Mouse (Mus musculus): ENCODE results near the gene Gm9745. TPM values are rescaled to one million over a fixed set of nuclear protein-coding genes. Genes with fewer than 3 reads are reported as not detected.
"Not testable (repeated sequence)": the region's sequence is repeated elsewhere in the genome, so short reads cannot be mapped to it uniquely, and the experiment has no call there.

Gm9745 gene
- polyA plus RNA-seq, 1 experiment, result not detected

DNA sequence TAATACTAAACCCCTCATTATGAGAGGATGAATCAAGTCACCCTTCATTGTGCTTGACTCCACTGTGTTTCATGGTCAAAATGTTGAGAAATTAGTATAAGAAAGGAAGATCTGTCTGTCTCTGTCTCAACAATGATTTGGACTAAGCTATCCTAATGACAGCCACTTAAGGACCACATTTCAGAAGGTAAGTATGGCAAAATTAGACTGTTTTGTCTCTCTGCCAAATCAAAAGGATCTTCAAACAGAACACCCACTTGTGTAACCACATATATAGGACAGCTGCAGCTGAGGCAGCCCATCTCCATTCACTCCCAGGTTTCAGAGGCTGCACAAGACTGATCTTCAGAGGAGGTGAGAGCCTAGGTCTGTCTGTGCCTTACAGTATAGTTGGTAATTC is 4.5 kb upstream of the Gm9745 start, which contains the start of gene Idi2:
TSS of gene Idi2 (plus strand) at position 301 of the 400 bp plus-strand sequence.
- not testable (repeated sequence) for H3K27ac ChIP-seq (replicated peaks; ENCODE audit: low read depth, low read length); H3K4me3 ChIP-seq (ENCODE audit: insufficient read depth, low read depth, low read length)

GRCm38 (mm10) chr13:8943828-8944227 is 4.2 kb downstream of the Gm9745 start:
- H3K4me1 ChIP-seq (ENCODE audit: control insufficient read depth, insufficient read depth, insufficient read length, low read length); H3K4me3 ChIP-seq (ENCODE audit: insufficient read depth, low read depth, low read length); H3K27ac ChIP-seq (replicated peaks; ENCODE audit: low read depth, low read length): not testable (repeated sequence)

More for the DNA sequence above, 4.5 kb upstream of the Gm9745 start, which contains the start of gene Idi2:
- not testable (repeated sequence) for H3K4me1 ChIP-seq (ENCODE audit: control insufficient read depth, insufficient read depth, insufficient read length, low read length)

GRCm38 (mm10) chr13:8941701-8942100 is 6.3 kb downstream of the Gm9745 start:
- not testable (repeated sequence) for H3K27ac ChIP-seq (replicated peaks; ENCODE audit: low read depth, low read length); H3K4me3 ChIP-seq (ENCODE audit: insufficient read depth, low read depth, low read length); H3K4me1 ChIP-seq (ENCODE audit: control insufficient read depth, insufficient read depth, insufficient read length, low read length)

DNA sequence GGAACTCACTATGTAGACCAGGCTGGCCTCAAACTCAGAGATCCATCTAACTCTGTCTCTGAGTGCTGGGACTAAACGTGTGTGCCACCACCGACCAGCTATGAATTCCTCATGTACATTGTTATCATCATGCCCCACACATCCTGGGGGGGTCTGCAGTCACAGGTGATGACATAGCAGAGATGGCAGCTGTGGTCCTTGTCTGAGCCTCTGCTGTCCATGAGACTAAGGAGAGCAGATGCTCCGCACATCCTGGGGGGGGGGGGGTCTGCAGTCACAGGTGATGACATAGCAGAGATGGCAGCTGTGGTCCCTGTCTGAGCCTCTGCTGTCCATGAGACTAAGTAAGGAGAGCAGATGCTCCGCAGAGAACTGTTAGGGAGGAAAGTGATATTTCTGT is 6.9 kb downstream of the Gm9745 start:
- H3K4me1 ChIP-seq (ENCODE audit: control insufficient read depth, insufficient read depth, insufficient read length, low read length); H3K4me3 ChIP-seq (ENCODE audit: insufficient read depth, low read depth, low read length); H3K27ac ChIP-seq (replicated peaks; ENCODE audit: low read depth, low read length): not testable (repeated sequence)

DNA sequence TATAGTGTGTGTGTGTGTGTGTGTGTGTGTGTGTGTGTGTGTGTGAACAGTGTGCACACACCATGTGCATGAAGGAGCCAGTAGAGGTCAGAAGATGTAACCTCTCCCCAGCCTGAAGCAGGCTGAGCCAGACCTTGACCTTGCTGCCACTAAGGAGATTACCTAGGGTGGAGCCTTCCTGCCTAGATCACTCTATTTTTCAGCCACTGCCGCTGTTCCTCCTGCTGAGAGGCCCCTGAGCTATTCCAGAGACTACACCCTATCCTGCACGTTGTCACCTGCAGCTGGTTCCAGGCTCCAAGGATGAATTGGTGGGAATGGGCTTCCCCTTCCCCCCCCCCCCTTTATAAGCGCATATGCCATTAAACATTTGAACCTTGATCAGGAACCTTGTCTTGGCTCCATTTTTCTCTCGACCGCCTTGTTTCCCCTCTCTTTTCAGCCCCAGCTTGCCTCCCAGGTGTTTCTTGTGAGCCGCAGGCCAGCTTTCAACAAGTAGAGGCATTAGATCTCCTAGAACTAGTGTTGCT is 10.4 kb downstream of the Gm9745 start:
- not testable (repeated sequence) for H3K27ac ChIP-seq (replicated peaks; ENCODE audit: low read depth, low read length)

DNA sequence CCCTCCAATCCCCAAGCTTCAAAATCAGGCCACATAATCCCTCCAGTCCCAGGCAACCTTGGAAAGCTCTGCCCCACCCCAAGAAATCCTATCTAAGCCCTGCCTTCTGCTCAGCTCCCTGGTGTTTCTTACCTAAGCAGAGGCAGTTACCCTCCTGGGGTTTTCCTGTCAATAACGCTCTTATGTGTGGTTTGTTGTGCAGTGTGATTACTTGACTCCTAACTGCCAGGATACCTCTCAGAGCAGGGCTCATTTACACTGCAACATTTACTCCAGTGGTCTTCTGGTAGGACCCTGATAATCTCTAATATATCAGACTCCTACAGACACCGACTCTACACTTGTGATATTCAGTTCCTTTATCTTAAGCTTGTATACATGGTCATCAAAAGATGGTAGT is 14.5 kb downstream of the Gm9745 start:
- H3K27ac ChIP-seq (replicated peaks; ENCODE audit: low read depth, low read length), result no peak overlapping the region
- no peaks in the 10 kb centered on the region for H3K4me1 ChIP-seq (ENCODE audit: control insufficient read depth, insufficient read depth, insufficient read length, low read length)
- no peak overlapping the region for H3K4me3 ChIP-seq (ENCODE audit: insufficient read depth, low read depth, low read length)

More for the DNA sequence above, 10.4 kb downstream of the Gm9745 start:
- H3K4me3 ChIP-seq (ENCODE audit: insufficient read depth, low read depth, low read length); H3K4me1 ChIP-seq (ENCODE audit: control insufficient read depth, insufficient read depth, insufficient read length, low read length): not testable (repeated sequence)

DNA sequence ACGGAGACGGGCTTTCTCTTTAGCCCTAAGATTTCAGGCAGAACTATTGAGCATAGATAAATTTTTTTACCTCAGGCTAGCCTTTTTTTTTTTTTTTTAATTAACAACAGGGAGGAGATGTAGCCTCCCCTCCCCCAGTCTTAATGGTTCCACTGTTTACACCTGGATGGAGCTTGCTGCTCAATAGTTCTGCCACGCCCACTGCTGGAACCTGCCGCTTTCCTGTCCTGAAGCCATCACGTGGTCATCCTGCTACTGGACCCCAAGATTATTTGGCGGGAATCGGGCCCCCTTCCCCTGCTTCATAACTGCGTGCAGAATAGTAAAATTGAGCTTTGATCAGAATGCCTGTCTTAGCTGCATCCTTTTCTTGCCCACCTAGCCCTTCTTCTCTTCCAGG is 34.1 kb downstream of the Gm9745 start:
- H3K4me3 ChIP-seq (ENCODE audit: insufficient read depth, low read depth, low read length); H3K27ac ChIP-seq (replicated peaks; ENCODE audit: low read depth, low read length); H3K4me1 ChIP-seq (ENCODE audit: control insufficient read depth, insufficient read depth, insufficient read length, low read length): not testable (repeated sequence)

GRCm38 (mm10) chr13:8905986-8906385 is 42.0 kb downstream of the Gm9745 start:
- not testable (repeated sequence) for H3K4me3 ChIP-seq (ENCODE audit: insufficient read depth, low read depth, low read length); H3K27ac ChIP-seq (replicated peaks; ENCODE audit: low read depth, low read length); H3K4me1 ChIP-seq (ENCODE audit: control insufficient read depth, insufficient read depth, insufficient read length, low read length)

Other genes with a start within 250 kb of the Gm9745 start
- 13.1 and 15.3 TPM in 2 replicates for gene Wdr37, start 76.3 kb downstream of the Gm9745 start, polyA plus RNA-seq (2012; ENCODE audit: insufficient read depth, insufficient read length, missing spikeins)
- gene Idi1, start 62.7 kb downstream of the Gm9745 start, polyA plus RNA-seq (2012; ENCODE audit: insufficient read depth, insufficient read length, missing spikeins), result 64.6 and 96.8 TPM in 2 replicates
- gene Idi2, start 4.6 kb upstream of the Gm9745 start, polyA plus RNA-seq (2012; ENCODE audit: insufficient read depth, insufficient read length, missing spikeins), result not detected in 2 replicates
- 25.7 and 28.7 TPM in 2 replicates for gene Gtpbp4, start 47.9 kb upstream of the Gm9745 start, polyA plus RNA-seq (2012; ENCODE audit: insufficient read depth, insufficient read length, missing spikeins)
- 24.5 and 24.6 TPM in 2 replicates for gene Larp4b, start 145.7 kb upstream of the Gm9745 start, polyA plus RNA-seq (2012; ENCODE audit: insufficient read depth, insufficient read length, missing spikeins)

All from brown adipose tissue, adult 24 weeks (tissue).